Mouse (Mus musculus) fat pad, adult 2 months (tissue): Measurements from ENCODE around the gene Gm28729.
"Not testable (repeated sequence)": the region's sequence is repeated elsewhere in the genome, so short reads cannot be mapped to it uniquely, and the experiment has no call there.

ENCODE experiments used
- DNase-seq: peaks from one replicate; pipeline ENCODE4 v3.0.0-alpha.2; 2011; ENCODE audit warnings: low read depth, low spot score; ENCODE audit errors: extremely low read depth

Gene Gm28729

DNA sequence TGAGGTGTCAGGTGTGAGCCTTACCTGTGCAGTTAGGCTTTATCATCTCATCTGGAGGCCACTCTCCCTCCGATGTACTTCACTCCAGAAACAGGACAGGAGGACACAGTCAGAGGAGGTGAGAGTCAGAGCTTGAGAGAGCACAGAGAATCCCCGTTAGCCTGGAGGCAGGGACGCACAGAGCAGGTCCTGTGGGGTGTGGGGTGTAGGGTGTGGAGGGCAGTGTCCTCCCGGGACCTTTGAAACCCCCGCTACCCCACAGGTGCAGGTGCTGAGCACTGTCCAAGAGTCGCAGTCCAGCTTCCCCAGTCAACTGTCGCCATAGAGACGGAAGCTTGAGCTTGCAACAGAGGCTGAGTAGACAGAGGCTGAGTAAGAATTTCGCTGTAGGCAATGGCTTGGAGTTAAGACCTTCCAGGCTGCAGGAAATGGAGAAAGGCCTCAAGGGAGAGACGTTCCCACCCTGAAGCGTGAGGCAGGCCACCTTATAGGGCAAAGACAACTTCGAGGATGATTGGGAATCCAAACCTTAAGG, at the start of gene Gm28729:
Gene Gm28729, minus strand, starts transcription at position 293 of the 535 bp plus-strand sequence.
- DNase-seq = no peak

DNA sequence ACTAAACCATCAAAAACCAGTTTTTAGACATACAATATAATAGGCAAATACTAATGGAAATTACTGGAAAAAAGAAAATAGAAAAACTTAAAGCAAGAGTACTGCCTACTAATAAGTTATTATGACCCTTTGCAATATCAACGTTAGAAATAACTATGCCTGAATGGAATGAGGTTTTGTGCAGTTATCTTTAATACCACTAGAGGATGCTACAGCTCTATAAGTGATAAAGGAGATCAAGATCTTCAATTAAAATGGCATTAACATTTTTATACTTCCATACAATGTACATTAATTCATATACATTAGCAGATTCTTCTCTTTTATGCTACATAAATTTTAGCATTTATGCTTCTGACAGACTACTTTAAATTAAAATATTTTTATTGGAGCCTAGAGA, 48.2 kb upstream of the Gm28729 start:
- no peak for DNase-seq

DNA sequence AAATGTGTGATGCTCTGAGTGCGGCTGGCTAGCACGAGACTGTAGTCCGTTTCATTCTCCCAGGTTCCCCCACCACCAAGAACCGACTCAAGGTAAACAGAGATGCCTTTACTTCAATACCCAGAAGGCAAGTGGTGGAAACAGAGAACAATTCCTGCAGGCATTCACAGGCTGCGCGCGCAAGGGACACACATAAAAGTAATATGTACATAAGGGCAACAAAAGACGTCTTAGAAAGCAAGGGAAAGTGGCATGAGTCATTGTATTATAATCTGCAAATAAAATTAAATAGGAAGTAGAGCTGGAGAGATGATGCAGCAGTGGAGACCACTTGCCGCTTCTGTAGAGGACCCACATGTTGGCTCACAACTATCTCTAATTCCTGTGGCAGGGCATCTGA, 47.7 kb upstream of the Gm28729 start:
- no peak for DNase-seq

DNA sequence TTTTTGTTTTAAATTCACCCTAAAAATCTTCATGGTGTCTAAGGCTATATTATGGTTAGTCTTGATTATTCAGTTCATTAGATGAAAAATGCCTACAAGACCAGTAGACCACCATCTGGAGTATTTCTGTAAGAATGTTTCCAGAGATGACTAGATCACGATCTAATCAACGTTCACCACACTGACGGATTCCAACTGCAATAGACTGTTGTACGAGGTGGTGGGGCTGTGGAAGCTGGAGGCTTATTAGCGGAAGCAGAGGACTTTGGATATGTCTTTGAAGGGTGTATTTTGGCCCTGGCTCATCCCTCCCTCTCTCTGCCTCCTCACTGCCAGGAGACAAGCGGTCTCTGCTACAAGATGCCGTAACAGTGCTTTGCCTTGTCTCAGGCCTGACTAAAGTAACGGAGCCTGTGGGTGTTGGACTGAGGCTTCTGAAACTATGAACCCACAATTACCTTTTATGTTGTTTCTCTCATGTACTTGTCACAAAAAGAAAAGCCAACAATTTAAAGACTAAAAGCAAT, 41.5 kb upstream of the Gm28729 start:
- DNase-seq = no peak

DNA sequence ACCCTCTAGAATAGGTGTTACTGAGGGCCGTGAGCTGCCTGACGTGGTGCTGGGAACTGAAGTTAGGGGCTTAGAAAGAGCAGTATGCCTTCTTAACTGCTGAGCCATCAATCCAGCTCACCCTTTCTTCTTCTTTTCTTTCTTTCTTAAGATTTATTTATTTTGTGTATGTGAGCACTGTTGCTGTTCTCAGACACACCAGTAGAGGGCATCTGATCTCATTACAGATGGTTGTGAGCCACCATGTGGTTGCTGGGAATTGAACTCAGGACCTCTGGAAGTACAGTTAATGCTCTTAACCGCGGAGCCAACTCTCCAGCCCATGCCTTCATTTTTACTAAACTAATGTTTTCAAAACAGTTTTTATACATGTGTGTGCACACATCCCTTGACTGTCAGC, 38.4 kb upstream of the Gm28729 start:
- DNase-seq = no peak

DNA sequence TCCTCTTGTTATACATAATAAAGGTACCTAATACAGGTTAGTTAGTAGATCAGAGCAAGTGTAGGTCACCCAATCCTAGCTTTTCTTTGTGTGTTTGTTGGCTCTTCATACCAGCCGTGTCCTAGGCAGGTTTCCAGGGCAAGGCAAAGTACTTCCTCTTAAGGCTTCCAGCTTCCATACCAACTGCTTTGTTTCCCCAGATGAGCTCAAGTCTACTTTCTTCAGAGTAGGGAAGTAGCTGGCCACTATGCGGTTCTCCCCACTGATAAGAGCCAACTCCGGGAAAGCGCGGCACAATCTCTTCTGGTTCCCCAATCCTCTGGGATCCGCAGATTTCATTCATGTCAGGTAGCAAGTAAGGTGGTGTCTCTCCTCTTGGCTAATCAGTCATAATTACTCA, 34.1 kb upstream of the Gm28729 start:
- no peak for DNase-seq

DNA sequence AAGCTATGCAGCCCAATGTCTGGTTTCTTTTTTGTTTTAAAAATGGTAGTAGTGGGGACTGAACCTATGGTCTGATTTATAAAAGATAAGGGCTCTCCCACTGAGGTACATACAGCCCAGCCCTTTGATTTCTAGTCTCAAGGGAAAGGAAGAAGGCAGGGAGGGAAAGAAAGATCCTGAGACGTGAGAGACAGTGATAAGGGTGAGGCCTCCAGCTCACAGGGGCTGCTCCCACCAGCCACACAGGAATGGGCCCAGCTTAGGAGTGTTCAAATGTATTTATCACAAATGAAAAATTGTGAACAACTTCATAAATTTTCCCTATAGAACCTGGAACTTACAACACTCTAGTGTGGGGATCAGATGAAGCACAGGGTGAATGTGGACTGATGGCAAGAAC, 33.5 kb upstream of the Gm28729 start:
- no peak for DNase-seq

DNA sequence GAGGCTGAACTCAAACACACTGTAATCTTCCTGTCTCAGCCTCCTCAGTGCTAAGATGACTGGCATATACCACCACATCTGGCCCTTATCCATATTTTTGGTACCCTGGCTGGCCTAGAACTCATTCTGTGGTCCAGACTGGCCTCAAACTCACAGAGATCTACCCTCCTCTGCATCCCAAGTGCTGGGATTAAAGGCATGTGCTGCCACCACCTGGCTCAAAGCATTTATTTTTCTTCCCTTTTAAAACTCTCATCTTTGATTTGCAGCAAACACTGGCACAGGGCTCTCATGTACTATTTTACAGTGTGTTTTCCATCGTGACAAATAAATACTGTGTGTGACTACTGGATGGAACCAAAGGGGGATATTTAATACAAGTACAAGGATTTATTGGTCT, 29.0 kb upstream of the Gm28729 start:
- no peak for DNase-seq

DNA sequence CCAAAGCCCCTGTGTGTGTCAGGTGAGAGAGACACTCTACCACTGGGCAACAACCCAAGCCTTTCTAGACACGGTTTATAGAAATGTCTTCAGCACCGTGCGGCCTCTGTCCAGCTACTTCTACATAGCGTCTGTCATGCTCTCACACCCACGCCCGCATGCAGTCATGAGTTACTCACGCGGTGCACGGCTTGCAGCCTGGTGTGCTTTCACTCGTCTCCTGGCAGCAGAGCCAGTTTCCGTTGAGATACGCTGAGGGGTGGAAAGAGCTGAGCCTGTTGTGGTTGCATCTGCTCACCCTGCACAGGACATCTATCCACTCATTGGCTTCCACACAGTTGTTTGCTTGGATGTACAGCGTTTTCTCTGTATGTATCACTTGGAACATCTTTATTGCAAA, 20.3 kb upstream of the Gm28729 start:
- no peak for DNase-seq

DNA sequence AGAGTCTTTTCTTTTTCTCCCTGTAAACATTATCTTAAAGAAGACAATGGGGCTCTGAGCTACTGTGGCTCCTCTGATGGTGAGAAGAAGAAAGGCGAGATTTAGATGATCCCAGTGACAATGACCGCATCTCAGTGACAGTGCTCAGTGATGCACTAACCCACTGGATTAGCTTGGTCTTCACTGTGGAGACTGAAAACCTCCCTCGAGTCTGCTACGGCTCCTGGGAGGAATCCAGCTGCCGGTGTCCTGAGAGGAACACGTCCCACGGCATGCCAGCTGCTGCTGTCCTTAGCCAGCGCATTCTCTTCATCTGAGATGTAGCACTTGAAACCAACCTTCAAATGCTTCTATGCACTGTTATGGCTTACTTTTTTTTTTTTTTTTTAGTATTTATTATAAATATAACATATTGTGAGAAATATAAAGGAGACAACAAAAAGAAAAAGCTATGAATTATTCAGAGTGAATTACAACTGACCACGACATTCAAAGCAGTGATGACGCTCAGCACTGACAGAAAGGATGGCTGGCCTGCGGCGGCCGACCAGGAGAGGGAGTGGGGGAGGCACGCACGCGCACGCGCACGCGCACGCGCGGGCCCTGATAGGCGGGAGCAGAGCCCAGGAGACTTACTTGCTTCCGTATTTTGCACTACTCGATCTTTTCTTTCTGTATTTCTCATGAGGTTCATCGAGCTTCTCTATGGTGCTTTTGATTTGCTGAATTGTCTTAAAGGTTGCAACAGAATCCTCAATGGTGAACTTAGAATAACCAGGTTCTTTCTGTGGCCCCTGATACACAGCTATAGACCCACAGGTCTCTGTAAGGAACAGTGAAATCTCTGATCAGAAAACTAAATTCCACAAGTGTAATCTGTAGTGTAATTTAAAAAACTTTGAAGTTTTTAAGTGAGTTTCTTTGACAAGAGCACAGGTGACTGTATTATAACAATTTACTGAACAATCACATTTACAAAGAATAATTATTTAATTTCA, 18.9 kb upstream of the Gm28729 start:
- DNase-seq = no peak

DNA sequence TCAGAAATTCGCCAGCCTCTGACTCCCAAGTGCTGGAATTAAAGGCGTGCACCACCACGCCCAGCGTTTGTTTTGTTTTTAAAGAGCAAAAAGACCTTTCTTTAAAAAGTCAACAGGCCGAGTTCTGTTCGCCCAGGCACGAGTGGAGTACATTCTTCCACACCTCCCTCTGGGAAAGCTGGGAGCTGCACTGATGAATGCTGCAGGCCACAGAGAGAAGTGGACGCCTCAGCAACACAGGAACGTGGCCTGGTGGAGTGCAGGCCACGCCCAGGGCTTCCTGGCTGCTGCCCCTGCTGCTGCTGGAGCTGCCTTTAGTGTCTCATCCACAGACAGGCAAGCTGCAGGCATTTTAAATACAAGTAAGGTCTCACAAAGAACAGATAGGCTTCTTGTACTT, 13.9 kb upstream of the Gm28729 start:
- DNase-seq = no peak

DNA sequence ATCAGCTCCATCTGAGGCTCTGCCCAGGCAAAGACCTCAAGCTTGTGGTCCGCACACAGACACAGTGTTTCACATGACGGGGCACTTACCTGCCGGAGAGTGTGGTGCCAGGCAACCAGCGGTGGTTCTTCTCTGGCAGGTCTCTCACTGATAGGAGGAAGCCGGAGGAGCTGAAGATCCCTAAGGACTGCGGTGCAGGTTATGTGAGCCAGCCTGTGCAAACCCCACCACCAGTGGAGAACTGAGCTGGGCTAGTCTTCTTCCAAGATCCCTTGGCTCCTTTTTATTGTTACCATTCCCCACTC, 12.5 kb upstream of the Gm28729 start:
- no peak for DNase-seq

DNA sequence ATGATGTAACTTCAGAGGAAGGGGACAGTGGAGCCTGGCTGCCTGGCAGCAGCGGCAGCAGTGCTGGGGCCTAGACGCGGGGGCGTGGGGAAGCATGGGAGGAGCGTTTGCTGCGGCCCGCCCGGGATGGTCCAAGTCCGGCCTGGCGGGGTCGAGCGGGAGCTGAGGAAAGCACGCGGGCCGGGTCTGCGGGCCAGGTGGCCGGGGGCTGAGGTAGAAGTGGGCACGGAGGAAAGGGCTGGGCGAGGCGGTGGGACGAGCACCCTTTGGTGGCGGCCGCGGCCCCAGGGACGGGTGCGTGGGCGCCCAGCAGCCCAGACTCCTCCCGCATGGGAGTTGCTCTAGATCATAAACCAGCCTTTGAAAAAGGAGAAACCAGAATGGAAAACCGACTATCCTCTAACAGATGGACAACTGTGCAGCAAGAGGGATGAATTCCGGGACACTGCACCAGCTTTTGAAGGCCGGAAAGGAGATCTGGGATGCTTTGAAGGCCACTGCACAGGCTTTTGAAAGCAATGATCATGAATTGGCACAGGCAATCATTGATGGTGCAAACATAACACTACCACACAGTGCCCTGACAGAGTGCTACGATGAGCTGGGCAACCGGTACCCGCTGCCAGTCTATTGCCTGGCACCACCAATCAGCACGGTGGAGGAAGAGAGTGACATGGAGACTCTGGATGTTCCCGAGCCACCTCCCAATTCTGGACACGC, 12.0 kb upstream of the Gm28729 start:
- DNase-seq = no peak

DNA sequence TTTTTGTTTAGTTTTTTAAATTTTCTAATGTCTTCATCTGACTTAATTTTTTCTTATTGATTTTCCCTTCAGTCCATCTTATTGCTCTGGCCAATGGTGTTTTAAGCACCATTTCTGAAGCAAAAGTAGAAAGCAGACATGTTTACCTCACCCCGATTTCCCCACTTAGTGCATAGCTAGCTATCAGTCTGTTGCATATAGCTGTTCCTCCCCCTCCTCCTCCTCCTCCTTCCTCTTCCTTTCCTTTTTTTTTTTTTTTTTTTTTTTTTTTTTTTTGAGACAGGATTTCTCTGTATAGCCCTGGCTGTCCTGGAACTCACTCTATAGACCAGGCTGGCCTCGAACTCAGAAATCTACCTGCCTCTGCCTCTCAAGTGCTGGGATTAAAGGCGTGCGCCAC, 11.0 kb upstream of the Gm28729 start:
- DNase-seq = not testable (repeated sequence)

DNA sequence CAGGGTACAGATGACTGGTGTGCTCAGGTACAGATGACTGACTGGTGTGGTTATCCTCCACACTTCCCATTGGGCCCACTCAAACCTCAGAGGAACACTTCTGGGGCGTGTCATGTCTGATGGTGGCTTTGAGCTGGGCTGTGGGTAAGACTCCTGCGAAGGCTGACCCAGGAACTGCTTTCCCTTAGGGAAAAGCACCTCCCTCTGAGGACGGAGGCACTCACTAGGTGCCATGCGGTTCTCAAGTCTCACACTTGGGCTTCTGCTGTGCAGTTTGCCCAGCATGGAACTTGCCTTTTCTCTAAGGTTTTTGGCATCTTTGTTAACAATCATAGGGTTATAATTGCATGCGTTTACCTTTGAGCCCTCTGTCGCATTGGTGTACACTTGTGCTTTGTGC, 10.4 kb upstream of the Gm28729 start:
- DNase-seq = no peak

DNA sequence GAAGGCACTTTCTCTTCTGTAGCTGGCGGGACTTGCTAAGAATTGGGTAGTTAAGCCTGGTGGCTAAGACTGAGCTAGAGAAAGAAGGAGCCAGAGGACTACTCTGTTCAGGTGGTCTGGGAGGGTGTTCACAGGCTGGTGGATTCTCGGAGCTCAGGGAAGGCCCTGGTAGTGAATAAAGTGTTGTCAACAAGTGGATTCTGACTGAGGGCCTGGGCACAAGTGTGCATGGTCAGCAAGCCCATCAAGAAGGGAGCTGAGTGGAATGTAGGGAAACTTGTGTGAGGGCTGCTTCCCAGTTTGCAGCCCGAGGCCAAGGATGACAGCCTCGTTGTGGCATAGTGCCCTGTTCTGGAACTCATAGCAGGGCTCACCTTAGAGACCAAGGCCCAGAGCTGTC, 9.2 kb upstream of the Gm28729 start:
- DNase-seq = no peak

DNA sequence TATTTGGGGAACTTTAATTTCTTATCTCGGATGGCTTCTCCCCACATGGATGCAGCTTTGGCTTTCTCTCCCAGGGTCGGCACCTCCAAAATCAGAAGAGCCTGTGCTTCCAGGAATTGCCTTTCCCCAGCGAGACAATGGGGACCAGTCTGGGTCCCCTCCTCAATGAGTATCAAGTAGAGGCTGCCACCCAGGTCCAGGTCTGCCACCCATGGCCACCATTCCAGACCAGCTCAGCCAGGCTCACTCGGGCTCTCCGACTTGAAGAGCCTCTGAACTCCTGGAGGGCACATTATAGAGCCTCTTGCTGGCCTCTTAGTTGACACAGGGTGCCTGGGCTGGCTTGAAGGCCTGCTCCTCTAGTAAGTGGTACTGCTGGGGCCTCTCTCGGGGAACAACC, 8.4 kb upstream of the Gm28729 start:
- no peak for DNase-seq

DNA sequence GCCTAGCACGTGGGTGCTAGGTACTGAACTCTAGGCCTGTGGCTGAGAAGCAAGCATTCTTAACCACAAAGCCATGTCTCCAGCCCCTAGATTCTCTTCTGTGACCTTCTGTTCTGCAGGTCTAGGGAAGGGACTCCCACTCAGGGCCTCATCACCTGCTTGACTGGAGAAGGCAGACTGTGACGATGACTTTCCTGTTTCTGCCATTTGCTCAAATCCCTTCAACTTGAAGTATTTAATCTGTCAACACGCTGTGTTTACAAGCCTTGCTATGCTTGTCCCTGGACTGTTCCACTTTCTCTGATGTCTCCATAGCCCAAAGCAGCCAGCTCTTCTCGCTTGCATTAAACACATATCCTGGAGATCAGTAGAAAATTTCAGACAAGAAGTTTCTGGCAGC, 7.5 kb upstream of the Gm28729 start:
- no peak for DNase-seq

DNA sequence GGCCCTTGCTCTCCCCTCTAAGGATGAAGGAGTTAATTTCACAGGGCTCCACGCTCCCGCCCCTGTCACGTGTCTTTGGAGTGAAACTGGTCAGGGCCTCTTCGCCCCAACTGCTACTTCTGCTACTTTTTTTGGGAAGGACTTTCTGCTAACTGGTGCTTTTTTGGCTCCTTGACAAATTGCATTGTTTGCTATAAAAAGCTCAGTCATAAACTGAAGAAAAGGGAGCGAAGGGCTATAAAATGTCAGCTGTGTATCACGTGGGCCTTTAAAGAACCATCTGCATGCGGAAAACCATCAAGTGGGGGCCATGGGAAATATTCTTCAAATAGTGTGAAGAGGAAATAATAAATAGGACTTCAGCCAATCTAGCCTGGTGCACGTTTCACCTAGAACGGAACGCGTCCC, 5.6 kb upstream of the Gm28729 start:
- DNase-seq = no peak

DNA sequence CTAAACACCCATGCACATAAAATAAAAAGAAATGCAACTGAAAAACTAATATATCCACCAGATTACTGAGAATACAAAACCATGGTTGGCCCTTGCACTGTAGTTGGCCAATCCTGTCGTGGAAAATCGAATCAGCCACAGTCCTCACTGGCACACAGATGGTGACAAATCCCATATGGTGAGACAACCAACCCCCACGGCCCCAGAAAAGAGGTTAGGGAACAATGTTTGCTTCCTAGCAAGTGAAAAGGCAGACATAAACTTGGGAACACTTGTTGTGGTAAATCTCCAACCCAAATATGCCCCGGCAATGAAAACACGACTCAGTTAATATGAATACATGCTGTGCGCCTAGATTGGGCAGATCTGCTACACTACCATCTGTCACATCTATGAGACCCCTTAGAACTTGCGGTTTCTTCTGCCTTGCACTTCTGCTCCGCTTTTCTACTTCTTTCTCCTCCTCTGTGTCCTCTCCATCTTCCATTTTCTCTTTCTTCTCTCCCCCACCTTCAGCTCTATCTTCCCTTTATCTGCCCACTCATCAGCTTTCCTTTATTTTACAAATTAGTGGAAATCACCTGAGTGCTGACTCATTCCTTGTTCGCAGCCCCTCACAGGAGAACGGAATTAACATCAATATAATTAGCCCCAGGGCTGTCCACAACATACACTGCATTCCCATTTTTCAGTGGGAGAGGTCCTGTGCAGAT, 5.1 kb upstream of the Gm28729 start:
- DNase-seq = no peak

DNA sequence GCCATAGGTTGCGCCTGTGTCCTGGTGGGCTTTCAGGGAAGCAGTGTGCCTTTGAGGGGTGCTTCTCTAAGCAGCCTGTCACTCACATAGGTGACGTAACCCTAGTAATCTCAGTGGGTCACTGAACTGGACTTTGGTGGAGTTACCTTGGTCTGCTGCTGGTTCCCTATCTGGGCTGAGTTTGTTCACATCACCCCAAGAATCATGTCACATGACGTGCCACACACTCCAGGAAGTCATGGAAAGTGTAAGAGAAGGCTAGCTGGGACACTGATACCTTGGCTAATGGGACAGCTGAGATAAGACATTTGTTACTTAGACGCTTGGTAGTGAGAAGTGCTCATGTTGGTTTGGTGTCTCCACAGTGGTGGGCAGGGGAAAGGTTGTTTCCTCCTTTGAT, 947 bp upstream of the Gm28729 start:
- no peak for DNase-seq
